Mouse (Mus musculus): ENCODE results near the gene Ldhc.
"Not testable (repeated sequence)": the region's sequence is repeated elsewhere in the genome, so short reads cannot be mapped to it uniquely, and the experiment has no call there.

The Ldhc gene

DNA sequence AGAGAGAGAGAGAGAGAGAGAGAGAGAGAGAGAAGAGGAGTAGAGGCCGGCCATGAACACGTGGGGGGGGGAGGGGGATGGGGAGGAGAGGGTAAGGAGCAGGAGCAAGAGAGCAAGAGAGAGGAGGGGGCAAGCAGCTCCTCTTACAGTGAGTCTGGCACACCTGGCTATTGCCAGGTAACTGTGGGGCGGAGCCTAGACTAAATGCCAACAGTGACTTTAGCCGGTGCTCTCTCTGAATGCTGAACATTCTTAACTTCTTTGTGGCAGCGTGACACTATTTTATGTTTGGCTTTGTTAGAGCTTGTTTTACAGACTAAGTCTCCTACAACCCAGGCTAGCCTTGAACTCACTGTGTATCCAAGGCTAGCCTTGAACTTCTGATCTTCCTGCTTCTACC lies 18.7 kb upstream of the Ldhc start:
- DNase-seq (ENCODE audit: low read depth, low spot score) = no peak

DNA sequence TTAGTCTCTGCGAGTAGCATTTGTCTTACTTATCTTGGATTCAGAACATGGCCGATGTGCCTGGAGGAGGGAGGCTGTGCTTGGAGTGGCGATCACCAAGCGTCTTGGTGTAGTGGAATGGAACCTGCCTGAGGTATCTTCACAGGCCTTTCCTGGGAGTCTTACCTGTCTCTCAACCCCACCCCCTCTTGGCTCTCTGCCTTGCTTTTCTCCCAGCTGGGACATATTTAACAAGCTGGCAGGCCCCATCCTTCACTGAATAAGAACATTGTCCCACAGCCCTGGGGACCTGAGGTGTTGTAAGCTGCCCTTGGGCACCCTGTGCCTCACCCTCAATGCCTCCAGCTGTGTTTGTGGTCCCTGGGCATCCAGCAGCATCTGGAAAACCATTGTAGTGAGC lies 17.4 kb upstream of the Ldhc start:
- DNase-seq (ENCODE audit: low read depth, low spot score) = no peak

DNA sequence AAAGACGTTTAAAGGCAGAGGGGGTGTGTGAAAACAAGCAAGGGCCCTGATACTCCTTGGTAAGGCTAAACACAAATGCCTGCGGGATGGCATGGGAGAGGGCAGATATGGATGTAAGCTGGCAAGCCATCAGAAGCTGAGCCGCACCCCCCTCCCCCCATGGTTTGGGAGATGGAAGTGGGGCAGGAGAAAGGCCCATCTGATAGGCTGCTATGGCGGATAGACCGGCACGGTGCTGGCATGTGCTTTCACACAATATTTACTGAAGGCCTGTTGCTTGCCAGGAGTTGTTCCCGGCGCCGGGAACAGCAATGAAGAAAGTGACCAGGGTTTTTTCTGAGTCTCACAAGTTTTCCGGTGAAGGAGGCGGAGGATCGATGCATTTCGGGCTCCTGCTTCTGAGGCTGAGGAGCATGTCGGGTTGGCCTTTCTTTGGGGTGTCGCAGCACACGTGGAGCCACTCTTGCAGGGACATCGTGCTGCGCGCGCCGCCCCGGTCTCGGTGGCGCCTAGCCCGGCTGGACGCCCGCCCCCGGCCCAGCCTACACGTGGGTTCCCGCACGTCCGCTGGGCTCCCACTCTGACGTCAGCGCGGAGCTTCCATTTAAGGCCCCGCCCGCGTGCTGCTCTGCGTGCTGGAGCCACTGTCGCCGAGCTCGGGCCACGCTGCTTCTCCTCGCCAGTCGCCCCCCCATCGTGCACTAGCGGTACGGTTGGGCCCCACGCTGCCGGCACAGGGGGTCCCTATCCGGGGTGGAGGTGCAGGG lies 15.6 kb upstream of the Ldhc start:
- peak; percentile 97 for DNase-seq (ENCODE audit: low read depth, low spot score)

DNA sequence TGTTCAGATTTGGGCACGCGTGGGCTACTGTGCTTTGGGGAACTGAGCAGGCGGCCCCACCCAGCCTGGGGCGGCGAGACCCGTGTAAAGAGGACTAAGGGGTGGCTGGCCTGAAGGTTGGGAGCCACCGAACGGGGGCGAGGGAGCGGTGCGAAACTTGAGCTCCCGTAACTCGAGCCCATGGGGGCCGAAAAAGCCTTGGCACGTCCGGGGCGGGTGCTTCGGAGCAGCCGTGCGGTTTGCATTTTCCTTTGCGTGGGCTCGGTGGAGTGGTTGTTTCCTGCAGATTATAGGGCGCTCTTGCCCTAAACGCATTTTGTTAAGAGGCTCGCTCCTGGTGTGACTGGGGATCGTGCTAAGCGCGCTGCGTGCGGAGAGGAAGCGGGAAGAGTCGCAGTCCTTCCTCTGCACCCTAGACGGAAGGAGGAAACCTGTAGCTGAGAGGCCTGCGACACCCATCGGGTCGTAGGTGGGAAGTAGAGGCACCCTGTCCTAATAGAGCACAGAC lies 15.0 kb upstream of the Ldhc start:
- DNase-seq (ENCODE audit: low read depth, low spot score) = peak; percentile 79

DNA sequence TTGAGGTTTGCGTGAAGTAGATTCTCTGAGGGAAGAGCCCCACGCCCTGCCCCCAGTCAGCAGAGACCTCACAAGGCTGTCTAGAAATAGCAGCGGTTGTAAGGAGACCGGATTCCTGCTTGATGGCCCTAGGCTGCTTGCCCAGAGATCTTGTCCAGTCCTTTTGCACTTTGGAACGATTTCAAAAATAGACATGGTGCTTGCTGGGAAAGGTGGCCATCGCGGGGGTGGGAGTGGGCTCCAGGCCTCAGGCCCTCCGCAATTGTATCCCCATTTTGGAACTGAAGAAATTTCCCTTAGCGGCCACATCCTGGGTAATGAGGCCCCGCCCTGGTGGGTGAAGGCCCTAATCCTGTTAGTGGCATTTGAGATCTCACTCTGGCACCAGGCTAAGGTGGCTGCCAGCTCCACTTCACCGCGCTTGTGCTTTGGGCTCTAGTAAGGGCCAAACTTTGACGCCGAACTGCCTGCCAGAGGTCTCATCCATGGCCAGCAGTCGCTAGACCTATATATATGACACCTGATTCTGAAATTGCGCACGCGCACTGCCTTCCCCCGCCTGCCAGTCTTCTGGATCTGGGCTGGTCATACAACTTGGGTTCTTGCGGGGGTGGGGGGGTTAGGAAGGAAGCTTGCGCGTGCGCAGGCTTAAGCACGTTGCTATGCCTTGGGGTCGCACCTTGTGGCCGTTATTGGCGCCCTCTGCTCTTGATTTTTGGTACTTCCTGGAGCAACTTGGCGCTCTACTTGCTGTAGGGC lies 14.3 kb upstream of the Ldhc start:
- DNase-seq (ENCODE audit: low read depth, low spot score) = peak; percentile 93

DNA sequence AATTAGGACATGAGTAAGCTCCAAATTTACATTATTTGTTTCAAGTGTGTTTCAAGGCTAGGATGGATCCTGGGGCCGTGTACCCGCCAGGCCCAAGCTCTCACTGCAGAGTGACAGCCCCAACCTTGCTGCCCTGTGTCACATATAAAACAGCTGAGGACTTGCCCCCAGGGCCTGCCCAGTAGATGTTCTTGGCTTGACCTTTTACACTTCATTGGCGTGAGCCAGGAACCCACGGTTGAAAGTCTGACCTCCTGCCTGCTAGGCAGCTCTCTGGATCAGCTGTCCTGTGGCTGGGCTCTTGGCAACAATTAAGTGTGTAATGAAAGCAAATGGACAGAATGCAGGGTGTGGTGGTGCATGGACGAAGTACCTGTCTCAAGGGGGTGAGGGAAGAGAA lies 11.7 kb upstream of the Ldhc start:
- peak; percentile 63 for DNase-seq (ENCODE audit: low read depth, low spot score)

DNA sequence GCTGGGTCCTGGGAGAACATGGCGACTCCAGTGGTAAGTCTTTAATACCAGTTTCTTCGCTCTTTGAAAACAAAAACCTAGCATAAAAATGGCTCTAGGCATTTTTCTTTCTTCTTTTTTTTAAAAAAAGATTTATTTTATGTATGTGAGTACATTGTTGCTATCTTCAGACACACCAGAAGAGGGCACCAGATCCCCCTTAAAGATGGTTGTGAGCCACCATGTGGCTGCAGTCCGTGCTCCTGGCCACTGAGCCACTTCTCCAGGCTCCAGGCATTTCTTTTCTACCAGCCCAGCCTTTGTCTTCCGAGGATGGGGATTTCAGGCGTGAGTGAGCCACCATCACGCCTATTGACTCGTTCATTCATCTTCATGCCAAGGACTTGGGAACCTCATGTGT lies 10.0 kb upstream of the Ldhc start:
- DNase-seq (ENCODE audit: low read depth, low spot score) = no peak

DNA sequence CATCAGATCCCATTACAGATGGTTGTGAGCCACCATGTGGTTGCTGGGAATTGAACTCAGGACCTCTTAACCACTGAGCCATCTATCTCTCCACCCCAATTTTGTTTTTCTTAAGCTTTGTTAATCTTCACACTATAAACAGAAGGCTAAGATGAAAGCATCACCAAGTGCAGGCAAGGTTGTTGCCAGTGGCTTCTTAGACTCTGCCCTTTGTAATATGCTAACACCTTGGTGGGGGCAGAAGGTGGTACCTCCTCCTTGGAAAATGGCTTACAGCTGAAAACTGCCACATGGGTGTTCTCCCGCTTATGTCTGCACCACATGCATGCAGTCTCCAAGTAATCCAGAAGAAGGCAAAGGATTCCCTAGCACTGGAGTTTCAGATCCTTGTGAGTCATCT lies 8.3 kb upstream of the Ldhc start:
- DNase-seq (ENCODE audit: low read depth, low spot score) = no peak

DNA sequence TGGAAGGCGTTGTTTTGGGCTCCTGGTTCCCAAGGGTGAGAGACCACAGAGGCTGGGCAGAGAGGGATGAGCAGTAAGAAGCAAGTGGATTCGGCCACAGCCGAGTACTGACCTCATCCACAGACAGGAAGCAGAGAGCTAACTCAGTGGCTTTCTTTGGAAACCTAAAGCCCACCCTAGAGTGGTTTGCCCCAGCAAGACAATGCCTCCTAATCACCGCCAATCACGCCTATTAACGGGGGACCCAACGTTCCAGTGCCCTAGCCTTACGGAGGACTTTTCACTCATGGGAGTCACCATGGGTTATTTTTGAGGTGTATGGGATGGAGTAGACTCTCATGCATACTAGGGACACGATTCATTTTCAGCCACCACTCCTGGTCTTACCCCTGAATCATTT lies 7.6 kb upstream of the Ldhc start:
- no peak for DNase-seq (ENCODE audit: low read depth, low spot score)

DNA sequence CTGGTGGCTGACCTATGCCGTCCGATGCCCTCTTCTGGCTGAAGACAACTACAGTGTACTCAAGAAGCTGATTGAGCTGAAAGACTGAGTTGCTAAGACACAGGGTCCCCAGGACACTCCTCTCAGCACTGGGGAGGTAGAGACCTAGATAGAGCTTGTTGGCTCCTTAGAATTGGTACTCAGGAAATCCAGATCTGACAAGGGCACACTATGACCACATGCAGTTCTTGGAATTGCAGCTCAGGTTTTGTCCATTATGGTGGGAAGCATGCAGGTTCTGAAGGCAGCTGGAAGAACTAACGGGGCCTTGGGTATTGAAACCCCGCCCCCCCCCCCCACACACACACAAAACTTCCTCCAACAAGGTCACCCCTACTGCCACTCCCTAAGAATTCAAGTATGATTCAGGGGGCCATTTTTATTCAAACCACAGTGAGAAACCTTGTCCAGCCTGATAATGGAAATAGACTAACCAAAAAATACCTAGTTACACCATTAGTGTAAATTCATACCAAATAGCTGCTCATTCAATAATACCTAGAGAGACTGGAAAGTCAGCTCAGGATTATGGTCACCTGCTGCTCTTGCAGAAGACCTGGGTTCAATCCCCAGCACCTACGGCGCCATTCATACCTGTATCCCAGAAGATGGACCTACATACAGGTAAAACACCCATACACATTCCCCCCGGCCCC lies 5.0 kb upstream of the Ldhc start:
- no peak for DNase-seq (ENCODE audit: low read depth, low spot score)

DNA sequence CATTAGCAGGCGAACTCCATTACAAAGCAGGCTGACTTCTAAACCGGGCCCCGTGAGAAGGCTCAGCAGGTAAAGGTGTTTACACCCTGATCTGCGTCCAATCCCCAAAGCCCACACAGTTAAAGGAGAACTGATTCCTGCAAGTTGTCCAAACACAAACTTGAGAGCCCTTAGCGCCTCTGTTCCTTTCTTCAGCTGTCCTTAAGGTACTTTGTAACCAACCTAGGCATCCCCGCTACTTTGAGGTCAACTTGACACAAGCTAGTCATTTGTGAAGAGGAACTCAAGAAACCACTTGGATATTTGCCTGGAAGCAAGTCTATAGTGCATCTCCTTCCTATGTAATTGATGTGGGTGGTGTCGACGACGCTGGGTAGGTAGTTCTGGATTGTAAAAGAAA lies 3.6 kb upstream of the Ldhc start:
- DNase-seq (ENCODE audit: low read depth, low spot score) = no peak

DNA sequence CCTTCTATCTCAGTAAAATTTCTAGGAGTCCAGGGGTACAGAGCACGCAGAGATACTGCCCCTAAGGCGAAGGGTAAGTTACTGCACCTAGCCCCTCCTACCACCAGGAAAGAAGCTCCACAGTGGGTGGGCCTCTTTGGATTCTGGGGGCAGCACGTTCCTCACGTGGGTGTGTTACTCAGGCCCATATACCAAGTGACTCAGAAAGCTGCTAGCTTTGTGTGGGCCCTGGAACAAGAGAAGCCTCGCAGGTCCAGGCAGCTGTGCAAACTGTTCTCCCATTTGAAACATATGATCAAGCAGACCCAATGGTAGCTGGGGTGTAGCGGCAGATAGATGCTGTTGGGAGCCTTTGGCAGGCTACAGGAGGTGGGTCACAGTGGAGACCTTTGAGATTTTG lies 2.0 kb upstream of the Ldhc start:
- DNase-seq (ENCODE audit: low read depth, low spot score) = no peak

DNA sequence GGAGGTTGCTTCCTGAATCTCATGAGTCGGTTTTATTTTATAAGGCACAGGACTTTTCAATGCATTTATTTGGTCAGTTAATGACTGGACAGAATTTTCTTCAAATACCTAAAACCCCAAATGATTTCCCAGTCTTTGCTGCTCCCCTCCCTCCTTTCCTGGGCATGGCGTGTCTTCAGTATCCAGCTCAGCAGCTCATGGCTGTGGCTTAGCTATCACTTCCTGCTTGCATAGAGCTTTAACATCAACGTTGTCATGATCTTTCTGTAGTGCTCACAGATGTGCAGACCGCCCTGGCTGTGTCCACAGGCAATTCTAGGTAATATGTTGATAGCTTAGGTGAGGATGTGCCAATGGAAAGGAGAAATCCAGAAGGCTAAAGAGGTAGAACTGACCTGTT lies 11.0 kb downstream of the Ldhc start:
- no peak for DNase-seq (ENCODE audit: low read depth, low spot score)

DNA sequence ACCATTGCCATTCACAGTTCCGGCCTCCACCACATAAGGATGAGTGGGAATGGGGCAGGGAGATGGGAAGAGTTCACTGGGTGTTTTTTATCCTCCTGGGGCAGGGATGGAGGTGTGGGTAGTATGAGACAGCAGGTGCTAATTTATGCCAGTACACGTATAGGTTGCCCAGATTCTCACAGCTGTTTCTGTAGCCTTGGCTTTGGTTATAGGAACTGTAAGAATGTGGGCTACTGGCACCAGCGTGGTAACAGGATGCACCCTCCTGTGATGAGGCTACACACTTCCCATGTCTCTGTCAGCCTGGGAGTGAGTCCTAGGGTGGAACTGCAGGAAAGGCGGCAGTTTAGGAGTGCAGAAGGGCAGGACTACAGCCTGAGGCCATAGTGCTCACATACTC lies 15.8 kb downstream of the Ldhc start:
- DNase-seq (ENCODE audit: low read depth, low spot score) = no peak

DNA sequence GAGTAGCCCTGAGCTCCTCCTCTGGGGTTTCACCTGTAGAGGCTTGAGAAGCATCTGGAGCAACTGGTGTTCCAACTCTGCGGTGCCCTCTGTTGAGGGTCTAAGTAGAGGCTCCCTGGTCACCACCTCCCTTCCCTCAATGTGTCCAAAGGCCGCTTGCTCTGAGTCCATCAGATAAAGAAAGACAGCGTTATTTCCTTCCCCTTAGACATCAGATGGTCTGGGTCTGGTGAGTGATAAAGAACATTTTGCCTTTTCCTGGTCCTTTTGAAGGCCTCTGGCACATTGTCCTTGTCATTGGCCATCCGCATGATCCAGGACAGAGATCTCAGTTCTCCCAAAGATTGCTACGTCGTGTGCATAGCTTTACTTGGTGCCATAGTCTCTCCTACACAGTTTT lies 16.3 kb downstream of the Ldhc start:
- DNase-seq (ENCODE audit: low read depth, low spot score) = no peak

DNA sequence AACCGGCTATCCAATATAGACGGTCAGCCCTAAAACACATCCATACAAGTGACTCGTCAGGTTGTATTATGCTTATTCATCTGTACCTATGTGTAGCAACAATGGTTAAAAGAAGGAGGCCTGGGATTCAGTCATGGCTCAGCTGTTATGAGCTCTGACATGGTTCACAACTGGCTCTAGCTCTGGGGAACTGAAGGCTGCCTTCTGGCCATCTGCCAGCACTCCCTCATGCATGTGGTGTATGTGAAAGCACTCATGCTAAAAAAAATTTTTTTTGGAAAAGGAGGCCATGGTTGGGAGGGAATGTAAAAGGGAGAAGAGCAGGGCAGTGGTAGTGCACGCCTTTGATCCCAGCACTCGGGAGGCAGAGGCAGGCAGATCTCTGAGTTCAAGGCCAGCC lies 18.8 kb downstream of the Ldhc start:
- no peak for DNase-seq (ENCODE audit: low read depth, low spot score)

DNA sequence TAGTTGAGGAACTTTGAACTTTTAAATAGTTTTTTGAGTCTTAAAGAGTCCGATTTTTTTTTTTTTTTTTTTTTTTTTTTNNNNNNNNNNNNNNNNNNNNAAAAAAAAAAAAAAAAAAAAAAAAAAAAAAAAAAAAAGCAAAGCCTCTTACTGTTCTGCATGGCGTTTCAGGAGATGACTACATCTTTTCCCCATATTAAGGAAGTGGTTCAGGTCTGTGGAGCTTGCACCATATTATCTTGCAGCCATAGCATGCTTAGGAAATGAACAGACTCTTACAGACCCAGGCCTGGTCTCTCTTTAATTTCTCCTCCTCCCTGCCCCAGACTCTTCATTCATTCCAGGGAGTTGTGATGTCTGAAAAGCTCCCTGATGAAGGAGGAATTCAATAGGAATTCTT lies 20.0 kb downstream of the Ldhc start:
- DNase-seq (ENCODE audit: low read depth, low spot score) = no peak

DNA sequence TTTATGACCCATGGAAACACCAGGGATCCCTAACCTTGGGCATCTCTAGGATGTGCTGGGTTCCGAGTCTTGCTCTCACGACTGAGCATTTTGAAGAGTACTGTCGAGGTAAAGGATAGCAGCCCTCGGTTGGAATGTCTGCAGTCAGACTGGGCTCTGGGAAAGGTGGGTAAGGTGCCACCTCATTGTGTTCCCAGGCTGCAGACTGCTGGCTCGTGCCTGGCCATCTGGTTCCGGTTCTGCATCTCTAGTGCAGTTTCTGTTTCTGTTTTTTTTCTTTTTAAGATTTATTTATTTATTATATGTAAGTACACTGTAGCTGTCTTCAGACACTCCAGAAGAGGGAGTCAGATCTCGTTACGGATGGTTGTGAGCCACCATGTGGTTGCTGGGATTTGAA lies 20.9 kb downstream of the Ldhc start:
- DNase-seq (ENCODE audit: low read depth, low spot score) = not testable (repeated sequence)

DNA sequence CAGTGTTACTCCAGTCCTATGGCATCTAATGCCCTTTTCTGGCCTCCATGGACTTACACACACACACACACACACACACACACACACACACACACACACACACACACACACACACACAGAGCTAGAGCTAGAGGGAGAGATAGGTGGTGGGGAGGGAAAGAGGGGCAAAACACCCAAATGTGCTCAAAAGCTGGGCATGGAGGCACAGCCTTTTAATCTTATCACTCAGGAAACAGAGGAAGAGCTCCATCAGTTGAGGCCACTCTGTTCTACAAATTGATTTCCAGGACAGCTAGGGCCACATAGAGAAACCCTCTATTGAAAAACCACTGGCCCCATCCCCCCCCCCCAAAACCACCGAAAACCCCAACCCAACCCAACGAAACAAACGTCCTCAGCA lies 22.3 kb downstream of the Ldhc start:
- no peak for DNase-seq (ENCODE audit: low read depth, low spot score)

DNA sequence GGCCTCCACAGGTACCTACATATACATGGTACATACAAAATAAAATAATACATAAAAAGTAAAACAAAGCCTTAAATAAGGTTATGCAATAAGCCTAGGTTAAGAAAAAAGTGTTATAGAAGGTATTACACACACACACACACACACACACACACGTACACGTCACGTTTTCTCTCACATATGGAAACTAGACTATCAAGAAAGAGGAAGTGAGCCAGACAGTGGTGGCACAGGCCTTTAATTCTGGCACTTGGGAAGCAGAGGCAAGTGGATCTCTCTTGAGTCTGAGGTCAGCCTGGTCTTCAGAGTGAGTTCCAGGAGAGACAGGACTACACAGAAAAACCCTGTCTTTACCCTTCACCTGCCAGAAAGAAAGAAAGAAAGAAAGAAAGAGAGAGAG lies 34.5 kb downstream of the Ldhc start:
- DNase-seq (ENCODE audit: low read depth, low spot score) = no peak

DNA sequence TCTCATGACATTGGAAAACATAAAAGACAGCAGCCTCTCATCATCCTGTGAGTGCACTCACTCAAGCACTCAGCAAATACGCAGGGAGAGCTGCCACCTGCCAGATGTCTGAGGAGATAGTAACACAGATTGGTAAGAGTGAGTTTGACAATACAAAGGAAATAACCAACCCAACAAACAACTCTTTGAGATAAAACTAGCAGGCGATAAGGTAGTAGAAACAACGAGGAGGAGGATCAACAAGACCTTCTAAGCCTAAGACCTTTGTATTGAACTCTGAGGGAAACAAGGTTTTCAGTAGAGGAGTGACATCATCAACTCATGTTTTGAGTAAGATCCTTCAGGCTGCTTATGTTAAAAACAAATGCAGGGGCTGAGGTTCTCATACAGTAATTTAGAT lies 38.3 kb downstream of the Ldhc start:
- DNase-seq (ENCODE audit: low read depth, low spot score) = no peak

DNA sequence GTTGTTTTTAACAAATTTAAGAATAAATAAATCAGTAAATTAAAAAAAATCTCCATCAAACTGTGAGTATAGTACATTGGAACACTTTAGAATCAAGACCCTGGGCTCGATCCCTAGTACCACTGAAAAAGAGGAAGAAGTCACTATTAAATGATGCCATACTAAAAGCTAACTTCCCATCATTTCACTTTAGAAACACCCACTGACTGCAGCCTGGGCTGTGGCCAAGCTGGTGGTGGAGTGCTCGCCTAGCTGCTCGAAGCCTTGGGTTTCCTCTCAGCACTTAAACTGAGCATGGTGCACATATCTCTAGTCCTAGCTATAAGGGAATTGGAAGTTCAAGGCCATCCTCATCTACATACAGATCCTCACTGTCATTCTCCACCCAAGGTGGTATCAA lies 50.2 kb downstream of the Ldhc start:
- DNase-seq (ENCODE audit: low read depth, low spot score) = no peak

DNA sequence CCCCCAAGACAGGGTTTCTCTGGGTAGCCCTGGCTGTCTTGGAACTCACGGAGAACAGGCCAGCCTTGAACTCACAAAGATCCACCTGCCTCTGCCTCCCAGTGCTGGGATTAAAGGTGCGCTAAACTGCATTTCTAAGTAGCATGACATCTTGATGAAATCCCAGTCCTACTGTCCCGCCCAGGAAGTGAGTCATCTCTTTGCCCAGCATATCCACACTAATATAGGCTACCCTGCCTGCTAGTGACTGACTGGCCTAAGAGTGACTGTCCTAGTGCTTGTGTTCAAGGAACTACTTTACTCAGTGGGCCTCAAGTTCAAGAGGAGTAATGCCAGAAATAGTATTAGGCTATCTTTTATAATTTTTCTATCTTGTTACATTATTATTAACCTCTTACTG lies 55.4 kb downstream of the Ldhc start:
- DNase-seq (ENCODE audit: low read depth, low spot score) = no peak

All from skeletal muscle tissue, adult 2 months (tissue).